Mouse (Mus musculus) ES-E14 (cell line): ENCODE data around the gene Ttc4.

Experiments
- MAFK ChIP-seq: IDR thresholded peaks from 2 replicates; pipeline ENCODE4 v1.6.1; 2014; ENCODE audit warnings: mild to moderate bottlenecking, low read depth, low read length, inconsistent platforms; ENCODE audit not compliant: insufficient read depth
- ZC3H11A ChIP-seq: IDR thresholded peaks from 2 replicates; pipeline ENCODE4 v1.6.1; 2012; ENCODE audit warnings: low read depth, mild to moderate bottlenecking, inconsistent platforms, low read length, borderline replicate concordance

DNA sequence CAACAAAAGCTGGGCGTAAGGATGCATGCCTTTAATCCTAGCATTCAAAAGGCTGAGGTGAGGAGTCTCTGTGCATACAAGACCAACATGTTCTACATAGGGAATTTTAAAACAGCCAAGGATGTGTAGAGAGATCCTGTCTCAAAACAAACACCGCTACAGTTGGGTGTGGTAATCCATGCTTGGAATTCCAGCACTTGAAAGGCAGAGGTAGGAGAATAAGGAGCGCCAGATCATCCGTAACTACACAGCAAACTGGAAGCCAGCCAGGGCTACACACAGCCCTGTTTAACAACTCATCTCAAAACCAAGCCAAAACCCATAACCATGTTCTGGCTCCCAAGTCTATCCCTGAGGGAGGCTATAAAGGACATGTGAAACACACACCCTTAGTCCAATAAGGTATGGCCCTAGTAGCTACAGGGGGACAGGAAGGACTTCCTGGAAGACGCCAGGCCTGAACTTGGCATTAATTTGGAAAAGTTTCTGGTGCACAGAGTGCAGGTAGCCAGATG, 14.7 kb downstream of the Ttc4 start:
- TF ChIP-seq MAFK (no peak), ZC3H11A (no peak)
